Mouse (Mus musculus) forebrain, embryonic 12.5 days (tissue): ENCODE results near the gene Chmp4b. TPM values are rescaled to one million over a fixed set of nuclear protein-coding genes. Genes with fewer than 3 reads are reported as not detected.

Experiments used
- ATAC-seq: fragments of 200-750 bp; cut with Nextera tagmentation; 2 replicates; pipeline ENCODE4 v1.8.0; 2017; ENCODE audit warnings: moderate TSS enrichment; ENCODE audit not compliant: low FRiP score
- H3K27ac ChIP-seq: fragments of 300-500 bp; sonication (generic); 2 replicates; pipeline ENCODE4 v1.5.1; 2016; ENCODE audit warnings: mild to moderate bottlenecking
- H3K27me3 ChIP-seq: fragments of 300-500 bp; sonication (generic); 2 replicates; pipeline ENCODE4 v1.6.1; 2016; ENCODE audit warnings: mild to moderate bottlenecking
- H3K36me3 ChIP-seq: fragments of 300-500 bp; sonication (generic); replicated peaks from 2 replicates; pipeline ENCODE4 v1.6.1; 2016; ENCODE audit warnings: mild to moderate bottlenecking
- H3K4me1 ChIP-seq: fragments of 300-500 bp; sonication (generic); 2 replicates; pipeline ENCODE4 v1.6.1; 2016
- H3K4me2 ChIP-seq: fragments of 300-500 bp; sonication (generic); 2 replicates; pipeline ENCODE4 v1.6.1; 2016; ENCODE audit warnings: mild to moderate bottlenecking, moderate library complexity
- H3K4me3 ChIP-seq: fragments of 300-500 bp; sonication (generic); replicated peaks from 2 replicates; pipeline ENCODE4 v1.5.1; 2016; ENCODE audit warnings: mild to moderate bottlenecking
- H3K9ac ChIP-seq: fragments of 300-500 bp; sonication (generic); 2 replicates; pipeline ENCODE4 v1.6.1; 2016; ENCODE audit warnings: mild to moderate bottlenecking
- H3K9me3 ChIP-seq: fragments of 300-500 bp; sonication (generic); 2 replicates; pipeline ENCODE4 v1.6.1; 2016
- WGBS: fragments of 180-500 bp; shearing (Covaris S2); methylation state at CpG from one replicate; pipeline ENCODE4 v1.1.7; 2016; 5-methylcytosine and 5-hydroxymethylcytosine counted together
- polyA plus RNA-seq: library from polyadenylated mRNA; unstranded; fragments of >200 nt; fragmentation: Nextera tagmentation; extraction: Ambion mirVana; gene quantifications from 2 replicates; pipeline ENCODE4 v1.2.1, GENCODE M21; 2016

Gene Chmp4b
- polyA plus RNA-seq, 1 experiment from 2014 or later: 21.8 TPM

DNA sequence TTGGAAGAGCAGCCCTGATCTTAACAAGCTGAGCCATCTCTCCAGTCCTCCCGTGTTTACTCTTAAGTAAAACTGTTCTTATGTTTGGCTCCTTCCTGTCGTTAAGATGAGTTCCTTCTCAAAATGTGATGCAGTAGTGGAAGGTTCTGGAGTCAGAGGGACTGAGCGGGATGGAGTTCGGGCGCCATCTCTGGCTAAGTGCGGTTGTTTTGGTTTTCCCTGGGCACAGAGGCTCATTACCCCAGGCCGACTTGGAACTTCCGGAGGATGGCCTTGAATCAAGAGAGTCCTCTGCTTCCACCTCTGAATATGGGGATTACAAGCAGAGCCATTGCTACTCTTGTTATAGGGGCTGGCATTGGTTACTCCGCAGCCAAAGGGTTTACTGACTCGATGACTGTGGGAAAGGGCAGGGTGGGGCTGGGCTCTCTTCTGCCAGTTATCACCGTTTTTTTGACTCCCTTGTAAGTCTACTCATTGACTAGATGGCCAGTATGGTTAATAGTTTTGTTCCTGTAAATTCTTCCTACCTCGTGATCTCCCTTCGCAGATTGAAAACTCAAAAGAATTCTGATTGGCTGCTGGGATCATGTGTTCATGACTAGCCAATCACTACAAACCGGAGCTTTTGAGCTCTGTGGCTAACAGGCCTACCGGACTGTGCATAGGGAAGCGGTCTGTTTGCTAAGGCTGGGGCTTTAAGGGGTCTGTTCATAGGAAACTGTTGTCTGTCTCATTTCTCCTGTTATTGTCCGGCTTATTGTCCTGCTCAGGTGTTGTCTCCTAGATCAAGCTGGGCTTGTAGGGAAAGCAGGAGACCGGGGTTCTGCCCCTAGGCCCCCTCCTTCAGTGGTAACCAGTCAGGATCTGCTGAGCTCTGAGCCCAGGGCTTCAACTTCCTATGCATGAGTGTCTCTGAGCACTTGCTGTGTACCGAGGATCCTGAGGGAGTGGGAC is 25.4 kb downstream of the Chmp4b start:
- Histone ChIP-seq H3K27ac (peak overlapping the region; percentile 94), H3K9ac (peak overlapping the region; percentile 41; the same call in 1 of the 2 replicates), H3K4me1 (peaks cover 30% of the 10 kb centered on the region), H3K9me3 (no peaks in the 10 kb centered on the region), H3K4me2 (peak overlapping the region; percentile 54), H3K4me3 (peak overlapping the region; percentile 16), H3K27me3 (no peaks in the 10 kb centered on the region), H3K36me3 (0 out of 2 replicates have a peak, but pooled peaks cover 3% of the 10 kb centered on the region)
- peak; percentile 86 for ATAC-seq
- WGBS: 61% methylated on average over 19 of the region's 19 CpGs

DNA sequence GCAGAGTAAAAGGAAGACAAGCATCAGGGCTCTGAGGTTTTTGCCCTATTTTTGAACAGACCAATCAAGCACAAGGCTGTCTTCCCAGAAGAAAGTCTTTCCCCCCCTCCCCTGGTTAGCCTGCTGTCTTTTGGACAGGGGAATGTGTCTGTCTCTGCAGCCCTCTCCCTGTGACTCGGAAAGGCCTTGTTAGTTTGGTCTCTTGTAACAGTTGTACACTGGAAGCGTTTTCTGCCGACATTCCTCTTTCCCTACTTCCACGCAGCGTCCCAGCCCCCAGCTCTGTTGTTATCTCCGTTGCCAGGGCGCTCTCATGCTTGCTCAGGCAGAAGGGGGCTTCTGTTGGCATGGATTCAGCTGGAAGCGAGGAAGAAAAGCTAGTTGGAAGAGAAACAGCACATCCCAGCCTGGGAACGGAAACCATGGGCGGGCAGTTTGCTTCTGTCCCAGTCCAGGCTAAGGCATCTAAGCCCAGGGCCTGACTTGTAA is 26.2 kb downstream of the Chmp4b start:
- Histone ChIP-seq H3K9ac (peak overlapping the region; percentile 41), H3K36me3 (0 out of 2 replicates have a peak, but pooled peaks cover under 1% of the 10 kb centered on the region), H3K4me2 (peak overlapping the region; percentile 54), H3K27ac (peak overlapping the region; percentile 94), H3K4me3 (peak overlapping the region; percentile 16), H3K4me1 (peaks cover 38% of the 10 kb centered on the region), H3K27me3 (no peaks in the 10 kb centered on the region), H3K9me3 (no peaks in the 10 kb centered on the region)
- ATAC-seq: peak; percentile 80
- WGBS: 11% methylated on average over 10 of the region's 10 CpGs

DNA sequence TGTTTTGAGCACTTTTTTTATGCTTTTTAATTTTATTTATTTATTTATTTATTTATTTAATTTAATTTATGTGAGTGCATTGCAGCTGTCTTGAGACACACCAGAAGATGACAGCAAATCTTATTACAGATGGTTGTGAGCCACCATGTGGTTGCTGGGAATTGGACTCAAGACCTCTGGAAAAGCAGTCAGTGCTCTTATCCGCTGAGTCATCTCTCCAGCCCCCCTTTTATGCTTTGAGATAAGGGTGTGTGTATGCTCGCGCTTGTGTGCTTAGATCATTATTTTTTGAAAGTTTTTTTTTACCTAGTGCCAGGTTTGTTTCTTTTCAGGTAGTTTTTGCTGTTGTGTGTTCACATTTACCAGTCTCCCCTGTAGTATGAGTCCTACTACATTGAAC is 27.5 kb downstream of the Chmp4b start:
- Histone ChIP-seq H3K27ac (no peak overlapping the region), H3K9ac (no peak overlapping the region), H3K36me3 (no peaks in the 10 kb centered on the region), H3K27me3 (no peaks in the 10 kb centered on the region), H3K4me3 (no peak overlapping the region), H3K9me3 (no peaks in the 10 kb centered on the region), H3K4me2 (no peak overlapping the region), H3K4me1 (peaks cover 41% of the 10 kb centered on the region)
- WGBS: 90% methylated on average over 3 of the region's 3 CpGs
- no peak for ATAC-seq

DNA sequence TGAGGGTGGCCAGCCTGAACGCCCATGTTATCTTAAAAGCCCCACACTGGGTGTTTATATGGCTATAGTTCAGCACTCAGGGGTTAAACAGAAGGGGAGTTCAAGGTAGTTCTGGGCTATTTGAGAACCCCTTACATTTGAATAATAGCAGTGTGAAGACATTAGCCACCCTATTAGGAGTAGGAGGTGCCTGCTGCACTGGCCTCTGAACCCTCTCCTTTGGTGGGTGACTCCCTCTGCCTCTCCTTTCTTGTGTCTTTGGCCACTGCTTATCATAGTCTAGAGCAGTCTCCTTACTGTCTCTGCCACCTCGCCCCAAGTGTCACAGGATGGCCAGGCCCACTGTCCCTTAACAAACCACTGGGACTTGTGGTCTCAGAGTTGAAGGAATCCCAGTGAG is 28.8 kb downstream of the Chmp4b start:
- H3K4me1 ChIP-seq: peaks cover 41% of the 10 kb centered on the region
- WGBS: 95% methylated on average over 2 of the region's 2 CpGs

DNA sequence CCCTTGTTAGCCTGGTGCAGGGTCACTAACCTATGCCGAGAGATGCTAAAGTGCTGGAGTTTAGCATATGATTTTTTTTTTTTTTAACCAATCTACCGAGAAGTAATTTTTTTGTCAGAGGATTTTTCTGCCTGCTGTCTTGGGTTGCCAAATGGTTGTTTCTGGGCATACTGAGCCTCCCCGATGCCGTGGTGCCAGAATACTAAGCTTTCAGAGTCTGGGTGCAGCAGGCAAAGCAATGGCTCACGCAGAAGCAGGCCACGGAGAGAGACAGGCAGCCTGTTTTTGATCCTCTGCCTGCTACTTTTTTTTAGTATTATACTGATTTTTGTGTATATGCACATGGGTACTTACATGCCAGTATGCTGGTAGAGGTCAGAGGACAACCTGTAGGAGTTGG is 29.4 kb downstream of the Chmp4b start:
- no peak for ATAC-seq
- Histone ChIP-seq H3K27me3 (no peaks in the 10 kb centered on the region), H3K4me2 (no peak overlapping the region), H3K36me3 (no peaks in the 10 kb centered on the region; the same call in 1 of the 2 replicates), H3K4me3 (no peak overlapping the region), H3K9ac (no peak overlapping the region), H3K27ac (no peak overlapping the region), H3K9me3 (no peaks in the 10 kb centered on the region), H3K4me1 (peaks cover 41% of the 10 kb centered on the region)
- 92% methylated on average over 6 of the region's 6 CpGs for WGBS

More for the DNA sequence above, 28.8 kb downstream of the Chmp4b start:
- H3K9ac ChIP-seq: no peak overlapping the region
- H3K27ac ChIP-seq: no peak overlapping the region
- no peaks in the 10 kb centered on the region for H3K9me3 ChIP-seq
- H3K4me3 ChIP-seq: no peak overlapping the region
- H3K4me2 ChIP-seq: no peak overlapping the region
- H3K27me3 ChIP-seq: no peaks in the 10 kb centered on the region
- no peak for ATAC-seq
- H3K36me3 ChIP-seq: no peaks in the 10 kb centered on the region; the same call in 1 of the 2 replicates

DNA sequence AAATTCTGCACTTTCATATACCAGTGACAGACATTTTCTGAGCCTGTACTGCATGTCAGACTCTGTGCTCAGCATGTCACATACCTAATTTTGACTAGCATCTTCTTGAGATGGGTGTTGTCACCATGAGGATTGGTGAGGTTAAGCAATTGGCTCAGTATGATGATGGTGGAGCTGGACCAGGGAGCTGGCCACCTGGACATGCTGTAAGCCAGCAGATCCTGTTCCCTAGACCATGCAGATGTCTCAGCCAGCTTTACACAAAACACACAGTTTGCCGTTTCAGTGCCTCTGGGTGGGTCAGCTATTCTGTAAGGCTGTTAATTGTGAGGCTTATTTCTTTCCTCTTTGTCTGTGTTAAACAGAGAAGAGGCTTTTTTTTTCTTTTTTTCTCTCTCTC is 31.2 kb downstream of the Chmp4b start:
- no peaks in the 10 kb centered on the region; the same call in 1 of the 2 replicates for H3K36me3 ChIP-seq
- ATAC-seq: no peak
- no peak overlapping the region for H3K4me2 ChIP-seq
- no peak overlapping the region for H3K4me3 ChIP-seq
- no peaks in the 10 kb centered on the region for H3K9me3 ChIP-seq
- H3K9ac ChIP-seq: no peak overlapping the region
- WGBS: 26% methylated on average over 1 of the region's 1 CpGs
- no peaks in the 10 kb centered on the region for H3K27me3 ChIP-seq
- H3K4me1 ChIP-seq: peaks cover 27% of the 10 kb centered on the region
- H3K27ac ChIP-seq: peak overlapping the region; percentile 27

DNA sequence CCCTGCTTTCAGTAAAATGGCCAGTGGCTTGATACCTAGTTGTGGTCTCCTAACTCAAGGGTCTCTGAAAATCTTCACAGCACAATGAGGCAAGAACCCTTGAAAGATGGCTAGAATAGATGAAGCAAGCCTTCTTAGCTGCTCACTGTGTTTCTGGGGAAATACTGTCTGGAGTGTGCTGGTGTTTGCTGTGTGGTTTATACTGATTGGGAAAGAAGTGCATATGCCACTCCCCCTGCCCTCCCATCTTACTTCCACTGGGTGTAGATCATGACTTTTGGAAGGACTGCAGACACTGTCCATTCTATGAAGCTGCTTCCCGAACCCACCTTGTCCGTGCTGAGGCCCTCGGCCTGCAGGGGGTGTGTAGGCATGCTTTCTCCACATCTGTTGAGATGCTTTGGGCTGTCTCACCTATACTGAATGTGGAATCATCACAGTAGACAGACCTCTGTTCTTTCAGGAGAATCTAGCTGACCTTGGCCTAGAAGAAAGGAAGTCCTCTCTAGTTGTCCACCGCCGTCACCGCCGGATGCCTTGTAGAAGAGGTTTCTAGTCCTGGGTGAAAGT is 33.5 kb downstream of the Chmp4b start:
- peaks cover 7% of the 10 kb centered on the region for H3K36me3 ChIP-seq
- 98% methylated on average over 7 of the region's 7 CpGs for WGBS
- H3K27ac ChIP-seq: no peak overlapping the region
- no peak overlapping the region for H3K4me3 ChIP-seq
- H3K9ac ChIP-seq: no peak overlapping the region
- H3K27me3 ChIP-seq: no peaks in the 10 kb centered on the region
- H3K9me3 ChIP-seq: no peaks in the 10 kb centered on the region
- ATAC-seq: no peak
- H3K4me1 ChIP-seq: peaks cover 20% of the 10 kb centered on the region
- H3K4me2 ChIP-seq: no peak overlapping the region

DNA sequence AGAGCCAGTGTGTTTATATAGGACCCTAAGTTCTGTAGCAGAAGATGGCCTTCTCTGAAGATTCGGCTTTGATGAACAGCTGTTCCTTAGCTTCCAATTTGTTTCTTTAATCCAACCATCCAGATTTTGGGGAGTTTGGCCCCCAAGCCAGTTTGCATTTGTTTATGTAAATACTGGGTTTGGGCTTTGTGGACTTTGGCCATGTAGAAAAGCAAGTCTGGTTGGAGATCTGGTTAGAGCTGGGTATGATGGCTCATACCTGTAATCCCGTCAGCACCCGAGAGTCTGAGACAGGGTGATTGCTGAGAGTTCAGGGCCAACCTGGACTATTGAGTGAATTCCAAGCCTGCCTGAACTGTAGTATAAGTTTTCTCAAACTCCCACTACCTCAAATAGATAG is 34.3 kb downstream of the Chmp4b start:
- 91% methylated on average over 3 of the region's 3 CpGs for WGBS
- Histone ChIP-seq H3K4me2 (no peak overlapping the region), H3K4me3 (no peak overlapping the region)

DNA sequence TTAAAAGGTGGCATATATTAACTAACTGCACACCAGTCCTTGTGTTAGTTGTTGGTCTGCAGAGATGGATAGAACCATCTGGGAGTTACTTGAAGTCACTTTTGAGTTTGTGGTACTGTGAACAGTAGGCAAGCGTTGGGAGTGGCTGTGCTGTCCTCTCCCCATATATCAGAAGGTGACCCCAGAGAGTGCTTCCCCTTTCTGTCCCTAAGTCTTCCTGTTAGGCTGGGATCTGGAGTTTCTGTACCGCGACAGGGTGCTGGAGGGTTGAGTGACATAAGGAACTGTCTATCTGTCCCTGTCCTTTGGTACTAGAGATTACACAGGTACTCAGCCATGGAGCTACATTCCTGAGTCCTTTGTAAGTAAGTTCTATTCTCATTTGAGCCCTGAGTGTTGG is 35.3 kb downstream of the Chmp4b start:
- ATAC-seq: no peak

More for the DNA sequence above, 34.3 kb downstream of the Chmp4b start:
- Histone ChIP-seq H3K4me1 (peaks cover 20% of the 10 kb centered on the region), H3K9ac (no peak overlapping the region), H3K27ac (no peak overlapping the region), H3K36me3 (peaks cover 15% of the 10 kb centered on the region), H3K27me3 (no peaks in the 10 kb centered on the region), H3K9me3 (no peaks in the 10 kb centered on the region)
- no peak for ATAC-seq

DNA sequence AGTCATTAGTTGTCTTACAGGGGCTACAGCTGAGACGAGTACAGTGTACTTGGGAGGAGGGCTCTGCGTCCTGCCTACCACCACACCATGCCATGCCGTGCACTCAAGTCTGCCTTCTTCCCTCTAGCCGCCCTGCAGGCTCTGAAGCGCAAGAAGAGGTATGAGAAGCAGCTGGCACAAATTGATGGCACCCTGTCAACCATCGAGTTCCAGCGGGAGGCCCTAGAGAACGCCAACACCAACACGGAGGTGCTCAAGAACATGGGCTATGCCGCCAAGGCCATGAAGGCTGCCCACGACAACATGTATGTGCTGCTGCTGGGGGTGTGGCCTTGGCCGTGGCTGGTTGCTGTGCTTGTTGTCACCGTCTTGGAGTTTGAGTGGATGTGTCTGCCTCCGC is 37.9 kb downstream of the Chmp4b start:
- no peaks in the 10 kb centered on the region for H3K9me3 ChIP-seq
- H3K36me3 ChIP-seq: peaks cover 43% of the 10 kb centered on the region
- no peaks in the 10 kb centered on the region for H3K27me3 ChIP-seq
- no peak overlapping the region for H3K9ac ChIP-seq
- 92% methylated on average over 14 of the region's 14 CpGs for WGBS
- H3K4me2 ChIP-seq: no peak overlapping the region
- no peak overlapping the region for H3K4me3 ChIP-seq
- no peak overlapping the region for H3K27ac ChIP-seq
- no peaks in the 10 kb centered on the region; the same call in 1 of the 2 replicates for H3K4me1 ChIP-seq
- no peak for ATAC-seq

More for the DNA sequence above, 35.3 kb downstream of the Chmp4b start:
- H3K27me3 ChIP-seq: no peaks in the 10 kb centered on the region
- no peak overlapping the region for H3K9ac ChIP-seq
- H3K4me3 ChIP-seq: no peak overlapping the region
- H3K9me3 ChIP-seq: no peaks in the 10 kb centered on the region
- H3K27ac ChIP-seq: no peak overlapping the region
- H3K4me2 ChIP-seq: no peak overlapping the region
- H3K4me1 ChIP-seq: peaks cover 12% of the 10 kb centered on the region
- H3K36me3 ChIP-seq: peaks cover 19% of the 10 kb centered on the region
- 96% methylated on average over 3 of the region's 3 CpGs for WGBS

DNA sequence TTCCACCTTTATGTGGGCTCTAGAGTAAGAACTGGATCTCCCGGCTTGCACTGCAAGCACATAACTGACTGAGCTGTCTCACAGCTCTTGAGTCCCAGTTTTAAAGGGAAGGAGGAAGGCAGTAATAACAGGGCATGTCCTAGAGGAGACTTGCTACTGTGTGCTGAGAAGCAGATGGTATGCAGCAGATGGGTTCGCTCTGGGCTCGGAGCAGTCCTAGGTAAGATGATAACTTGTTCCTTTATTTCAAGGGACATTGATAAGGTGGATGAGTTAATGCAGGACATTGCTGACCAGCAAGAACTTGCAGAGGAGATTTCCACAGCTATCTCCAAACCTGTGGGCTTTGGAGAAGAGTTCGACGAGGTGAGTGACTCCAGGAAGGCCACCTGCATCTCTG is 39.5 kb downstream of the Chmp4b start:
- Histone ChIP-seq H3K36me3 (peaks cover 53% of the 10 kb centered on the region), H3K27me3 (no peaks in the 10 kb centered on the region), H3K4me3 (no peak overlapping the region), H3K4me1 (no peaks in the 10 kb centered on the region), H3K9ac (no peak overlapping the region), H3K27ac (no peak overlapping the region), H3K9me3 (no peaks in the 10 kb centered on the region), H3K4me2 (no peak overlapping the region)
- no peak for ATAC-seq
- WGBS: 92% methylated on average over 5 of the region's 5 CpGs

DNA sequence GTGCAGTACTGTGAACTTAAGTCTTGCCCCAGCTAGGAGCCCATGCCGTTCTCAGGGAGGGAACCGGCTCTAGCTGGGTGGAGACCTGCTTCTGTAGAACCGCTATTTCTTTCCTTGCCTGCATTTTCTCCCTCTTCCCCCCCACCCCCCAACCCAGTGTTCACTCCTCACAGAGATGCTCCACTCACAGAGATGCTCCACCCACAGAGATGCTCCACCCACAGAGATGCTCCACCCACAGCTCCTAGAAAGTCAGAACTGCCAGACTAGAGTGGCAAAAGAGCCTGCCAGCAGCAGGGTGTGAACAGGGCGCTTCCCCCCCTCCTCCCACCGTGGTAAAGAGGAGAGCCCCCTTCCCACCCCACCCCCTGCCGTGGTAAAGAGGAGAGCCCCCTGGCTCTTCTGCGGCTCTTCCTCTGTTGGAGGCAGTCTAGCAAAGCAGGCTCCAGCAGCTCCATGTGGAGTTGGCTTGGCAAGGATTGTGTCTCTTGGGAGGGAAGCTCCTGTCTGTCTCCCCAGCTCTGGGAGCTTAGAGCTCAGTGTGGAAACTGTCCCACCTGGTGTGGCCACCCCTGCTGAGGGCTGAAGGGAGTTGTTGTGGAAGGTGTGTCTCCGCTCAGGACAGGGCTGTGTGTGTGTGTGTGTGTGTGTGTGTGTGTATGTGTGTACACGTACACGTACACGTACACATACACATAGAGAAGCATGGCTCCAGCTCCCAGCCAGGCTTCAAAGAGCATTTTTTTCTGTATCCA is 41.9 kb downstream of the Chmp4b start:
- H3K27me3 ChIP-seq: no peaks in the 10 kb centered on the region
- no peak overlapping the region for H3K27ac ChIP-seq
- peaks cover 64% of the 10 kb centered on the region for H3K36me3 ChIP-seq
- H3K4me2 ChIP-seq: no peak overlapping the region
- H3K4me3 ChIP-seq: no peak overlapping the region
- no peak overlapping the region for H3K9ac ChIP-seq
- no peak for ATAC-seq
- WGBS: 75% methylated on average over 11 of the region's 11 CpGs
- no peaks in the 10 kb centered on the region for H3K4me1 ChIP-seq
- no peaks in the 10 kb centered on the region for H3K9me3 ChIP-seq
